ENCODE assay signal across 14 mouse cellular contexts in genomic region chr7:83140216-83140615, GRCm38 (mm10).
DNase-seq lines count a peak whose midpoint lies in the region; ATAC-seq and TF ChIP-seq lines count a peak whose summit lies in the region.
"Had no signal": no experiment of that assay in that cellular context is flagged by ENCODE, and none has a peak within 500 bp of the region (broad histone marks: within the 10 kb centered on the region; RNA-seq: fewer than 3 reads in every experiment).

No protein-coding gene starts in this region.

- 0 out of 2 replicates have a peak, but pooled peaks have one; percentile 39 for ATAC-seq in embryonic facial prominence, embryonic 11.5 days (replicated peaks; ENCODE audit: insufficient number of reproducible peaks, low FRiP score, low TSS enrichment, low read depth)
- ATAC-seq in embryonic facial prominence, embryonic 14.5 days (ENCODE audit: low read depth): peak; percentile 50; the same call in 1 of the 2 replicates
- ATAC-seq in limb, embryonic 14.5 days (ENCODE audit: low FRiP score, low read depth): no peak
- ATAC-seq: midbrain, embryonic 15.5 days had no signal

- no peak overlapping the region for H3K9ac ChIP-seq in embryonic facial prominence, embryonic 11.5 days (replicated peaks; ENCODE audit: low read length)
- H3K9ac ChIP-seq in embryonic facial prominence, embryonic 14.5 days (ENCODE audit: low read depth, low read length): no peak overlapping the region
- H3K9ac ChIP-seq in limb, embryonic 14.5 days (ENCODE audit: low read depth, low read length, severe bottlenecking): no peak overlapping the region
- H3K9ac ChIP-seq: embryonic facial prominence, embryonic 13.5 days; midbrain, embryonic 15.5 days had no signal

- no peak overlapping the region for H3K4me3 ChIP-seq in embryonic facial prominence, embryonic 11.5 days (ENCODE audit: low read depth, low read length)
- H3K4me3 ChIP-seq in embryonic facial prominence, embryonic 10.5 days: no peak overlapping the region
- H3K4me3 ChIP-seq in embryonic facial prominence, embryonic 14.5 days (ENCODE audit: low read depth, low read length): no peak overlapping the region
- no peak overlapping the region for H3K4me3 ChIP-seq in limb, embryonic 14.5 days (replicated peaks; ENCODE audit: low read length)
- H3K4me3 ChIP-seq: embryonic facial prominence, embryonic 13.5 days; midbrain, embryonic 15.5 days had no signal

- no peaks in the 10 kb centered on the region for H3K27me3 ChIP-seq in embryonic facial prominence, embryonic 11.5 days (ENCODE audit: control insufficient read depth, insufficient read depth, low read length)
- no peaks in the 10 kb centered on the region for H3K27me3 ChIP-seq in embryonic facial prominence, embryonic 10.5 days (replicated peaks; ENCODE audit: low read depth, poor library complexity, severe bottlenecking)
- H3K27me3 ChIP-seq in embryonic facial prominence, embryonic 14.5 days (replicated peaks; ENCODE audit: control insufficient read depth, insufficient read depth, low read length): no peaks in the 10 kb centered on the region
- H3K27me3 ChIP-seq in limb, embryonic 14.5 days (ENCODE audit: control insufficient read depth, insufficient read depth, low read length): no peaks in the 10 kb centered on the region
- H3K27me3 ChIP-seq: embryonic facial prominence, embryonic 13.5 days; midbrain, embryonic 15.5 days had no signal

- whole genome bisulfite sequencing in embryonic facial prominence, embryonic 11.5 days: 39% methylated on average over 4 of the region's 4 CpGs
- 48% methylated on average over 4 of the region's 4 CpGs for WGBS in embryonic facial prominence, embryonic 10.5 days
- WGBS in embryonic facial prominence, embryonic 14.5 days: 32% methylated on average over 4 of the region's 4 CpGs
- WGBS in limb, embryonic 14.5 days: 29% methylated on average over 4 of the region's 4 CpGs

- DNase-seq in embryonic facial prominence, embryonic 11.5 days (ENCODE audit: low spot score): peak; percentile 9
- DNase-seq in embryonic facial prominence, embryonic 10.5 days (ENCODE audit: low spot score): no peak
- DNase-seq in embryonic facial prominence, embryonic 14.5 days (ENCODE audit: low spot score): peak; percentile 74
- DNase-seq in heart, postnatal 14 days: peak; percentile 5 to 18
- peak; percentile 24 for DNase-seq in limb, embryonic 14.5 days (ENCODE audit: low spot score)
- DNase-seq in adrenal gland, adult 8-10 months: no peak
- DNase-seq in right cerebral cortex, postnatal 25 days: no peak
- DNase-seq in frontal cortex, postnatal 14 days (ENCODE audit: low spot score in 2 of 2): no peak
- DNase-seq: lung, postnatal 10 days; right cerebral cortex, postnatal 4 days; thymus, postnatal 4 days had no signal

- no peak overlapping the region for H3K27ac ChIP-seq in embryonic facial prominence, embryonic 11.5 days (replicated peaks; ENCODE audit: low read depth, low read length)
- no peak overlapping the region for H3K27ac ChIP-seq in embryonic facial prominence, embryonic 10.5 days (replicated peaks)
- no peak overlapping the region for H3K27ac ChIP-seq in embryonic facial prominence, embryonic 14.5 days (replicated peaks; ENCODE audit: low read depth, low read length)
- no peak overlapping the region for H3K27ac ChIP-seq in limb, embryonic 14.5 days (replicated peaks; ENCODE audit: low read depth, low read length)
- H3K27ac ChIP-seq: embryonic facial prominence, embryonic 13.5 days; midbrain, embryonic 15.5 days had no signal

- no peaks in the 10 kb centered on the region for H3K36me3 ChIP-seq in embryonic facial prominence, embryonic 11.5 days (replicated peaks; ENCODE audit: control insufficient read depth, insufficient read depth, low read depth, low read length)
- no peaks in the 10 kb centered on the region for H3K36me3 ChIP-seq in embryonic facial prominence, embryonic 10.5 days (replicated peaks)
- H3K36me3 ChIP-seq in embryonic facial prominence, embryonic 14.5 days (ENCODE audit: control insufficient read depth, insufficient read depth, low read length): no peaks in the 10 kb centered on the region
- no peaks in the 10 kb centered on the region for H3K36me3 ChIP-seq in limb, embryonic 14.5 days (ENCODE audit: control insufficient read depth, insufficient read depth, low read length)
- H3K36me3 ChIP-seq: embryonic facial prominence, embryonic 13.5 days; midbrain, embryonic 15.5 days had no signal

- no peaks in the 10 kb centered on the region for H3K9me3 ChIP-seq in embryonic facial prominence, embryonic 11.5 days (replicated peaks; ENCODE audit: control insufficient read depth, low read length)
- H3K9me3 ChIP-seq in embryonic facial prominence, embryonic 10.5 days: no peaks in the 10 kb centered on the region
- H3K9me3 ChIP-seq in embryonic facial prominence, embryonic 14.5 days (ENCODE audit: control insufficient read depth, low read length): no peaks in the 10 kb centered on the region
- no peaks in the 10 kb centered on the region for H3K9me3 ChIP-seq in limb, embryonic 14.5 days (ENCODE audit: control insufficient read depth, low read length)
- H3K9me3 ChIP-seq: embryonic facial prominence, embryonic 13.5 days; midbrain, embryonic 15.5 days had no signal

- intact Hi-C loops in heart, postnatal 14 days (cut with DNase I): no loop called here

- no peak overlapping the region for H3K4me2 ChIP-seq in embryonic facial prominence, embryonic 11.5 days (ENCODE audit: low read depth, low read length)
- H3K4me2 ChIP-seq in embryonic facial prominence, embryonic 14.5 days (ENCODE audit: low read depth, low read length): no peak overlapping the region
- H3K4me2 ChIP-seq in limb, embryonic 14.5 days (replicated peaks; ENCODE audit: low read depth, low read length, severe bottlenecking): no peak overlapping the region
- H3K4me2 ChIP-seq: embryonic facial prominence, embryonic 13.5 days; liver, embryonic 11.5 days; midbrain, embryonic 15.5 days had no signal

- TF ChIP-seq POLR2A in limb, embryonic 14.5 days (IDR thresholded peaks at IDR 0.05; ENCODE audit: borderline replicate concordance, extremely low read depth, insufficient read depth, insufficient read length): no peak

- no peaks in the 10 kb centered on the region for H3K4me1 ChIP-seq in embryonic facial prominence, embryonic 11.5 days (ENCODE audit: control insufficient read depth, insufficient read depth, low read length)
- H3K4me1 ChIP-seq in embryonic facial prominence, embryonic 10.5 days: peaks cover 10% of the 10 kb centered on the region
- no peaks in the 10 kb centered on the region for H3K4me1 ChIP-seq in embryonic facial prominence, embryonic 14.5 days (ENCODE audit: control insufficient read depth, insufficient read depth, low read length)
- no peaks in the 10 kb centered on the region for H3K4me1 ChIP-seq in limb, embryonic 14.5 days (ENCODE audit: control insufficient read depth, insufficient read depth, low read length)
- H3K4me1 ChIP-seq: midbrain, embryonic 15.5 days had no signal

Comparison
In these comparisons a context has a peak if more than half of its experiments do, and no peak if none do; other contexts are left out.
1. DNase-seq: peak in embryonic facial prominence, embryonic 11.5 days (single experiment), embryonic facial prominence, embryonic 14.5 days (single experiment), heart, postnatal 14 days (2 of 2) and limb, embryonic 14.5 days (single experiment); none in embryonic facial prominence, embryonic 10.5 days (single experiment), adrenal gland, adult 8-10 months (single experiment), right cerebral cortex, postnatal 25 days (single experiment) and frontal cortex, postnatal 14 days (0 of 2).